Mouse (Mus musculus): Measurements from ENCODE around the gene Gm3147.
"Not testable (repeated sequence)": the region's sequence is repeated elsewhere in the genome, so short reads cannot be mapped to it uniquely, and the experiment has no call there.

The Gm3147 gene

GRCm38 (mm10) chr5:94616242-94616641 lies at the start of gene Gm3147:
Gene Gm3147 (minus strand): TSS chr5:94616342.
- DNase-seq (ENCODE audit: low read depth) = not testable (repeated sequence)

- DNase-seq (ENCODE audit: low read depth) = not testable (repeated sequence)
Observed at GRCm38 (mm10) chr5:94648082-94648481, 31.9 kb upstream of the Gm3147 start, which contains the start of gene Gm6205. Gene Gm6205 (plus strand): TSS chr5:94648382.

GRCm38 (mm10) chr5:94623679-94624078 lies 7.5 kb upstream of the Gm3147 start, which contains the start of gene Gm6509:
Gene Gm6509 (plus strand): TSS chr5:94623979.
- not testable (repeated sequence) for DNase-seq (ENCODE audit: low read depth)

All from 416B (cell line).